Mouse (Mus musculus) liver, embryonic 13.5 days (tissue): ENCODE measurements around the gene Afm. TPM values are rescaled to one million over a fixed set of nuclear protein-coding genes. Genes with fewer than 3 reads are reported as not detected.

ENCODE experiments used
- ATAC-seq: fragments of 200-750 bp; cut with Nextera tagmentation; 2 replicates; pipeline ENCODE4 v1.8.0; 2017; ENCODE audit warnings: low read depth, mild to moderate bottlenecking, moderate number of reproducible peaks, moderate library complexity
- DNase-seq: peaks from one replicate; pipeline ENCODE4 v3.0.0; 2022
- H3K27ac ChIP-seq: fragments of 300-500 bp; sonication (generic); 2 replicates; pipeline ENCODE4 v1.5.1; 2015; ENCODE audit warnings: moderate library complexity, mild to moderate bottlenecking, inconsistent platforms
- H3K27me3 ChIP-seq: fragments of 300-500 bp; sonication (generic); 2 replicates; pipeline ENCODE4 v1.6.1; 2015; ENCODE audit warnings: mild to moderate bottlenecking, inconsistent platforms
- H3K36me3 ChIP-seq: fragments of 300-500 bp; sonication (generic); 2 replicates; pipeline ENCODE4 v1.6.1; 2015; ENCODE audit warnings: mild to moderate bottlenecking, inconsistent platforms
- H3K4me1 ChIP-seq: fragments of 300-500 bp; sonication (generic); replicated peaks from 2 replicates; pipeline ENCODE4 v1.6.1; 2015; ENCODE audit warnings: inconsistent platforms
- H3K4me2 ChIP-seq: fragments of 300-500 bp; sonication (generic); 2 replicates; pipeline ENCODE4 v1.6.1; 2015; ENCODE audit warnings: inconsistent platforms, mild to moderate bottlenecking, moderate library complexity
- H3K4me3 ChIP-seq: fragments of 300-500 bp; sonication (generic); replicated peaks from 2 replicates; pipeline ENCODE4 v1.5.1; 2015; ENCODE audit warnings: mild to moderate bottlenecking, inconsistent platforms
- H3K9ac ChIP-seq: fragments of 300-500 bp; sonication (generic); 2 replicates; pipeline ENCODE4 v1.6.1; 2015; ENCODE audit warnings: mild to moderate bottlenecking, inconsistent platforms
- H3K9me3 ChIP-seq: fragments of 300-500 bp; sonication (generic); replicated peaks from 2 replicates; pipeline ENCODE4 v1.6.1; 2016; ENCODE audit warnings: inconsistent platforms
- WGBS: fragments of 180-500 bp; shearing (Covaris S2); methylation state at CpG from one replicate; pipeline ENCODE4 v1.1.7; 2015; ENCODE audit not compliant: insufficient replicate concordance; 5-methylcytosine and 5-hydroxymethylcytosine counted together
- polyA plus RNA-seq: library from polyadenylated mRNA; unstranded; fragments of >200 nt; fragmentation: Nextera tagmentation; extraction: Ambion mirVana; gene quantifications from 2 replicates; pipeline ENCODE4 v1.2.1, GENCODE M21; 2015

Gene Afm
- polyA plus RNA-seq, 1 experiment from 2014 or later: 9.5 TPM

DNA sequence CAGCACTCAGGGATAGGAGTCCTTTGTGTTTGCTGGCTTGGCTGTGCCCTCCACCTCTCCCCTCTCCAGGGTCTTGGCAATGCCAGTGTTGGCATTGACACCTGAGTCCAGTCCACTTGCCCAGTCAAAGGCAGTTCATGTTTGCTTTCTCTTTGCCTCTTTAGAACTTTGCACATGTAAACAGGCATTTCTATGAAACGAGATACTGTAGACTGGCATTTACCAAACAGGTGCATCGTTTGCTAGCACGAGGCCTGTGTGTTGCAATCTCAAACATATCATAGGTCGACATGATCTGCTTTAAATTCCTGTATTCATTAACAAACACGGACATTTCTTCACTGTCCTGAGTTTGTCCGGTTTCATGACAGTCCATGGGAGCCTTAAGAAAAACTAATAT, 42.0 kb downstream of the Afm start, which contains the start of gene 5830473C10Rik:
Gene 5830473C10Rik (plus strand): TSS at position 365 of the 400 bp plus-strand sequence.
- Histone ChIP-seq H3K4me1 (no peaks in the 10 kb centered on the region), H3K27ac (peak within 1 kb of the TSS; percentile 41), H3K9me3 (no peaks in the 10 kb centered on the region), H3K9ac (no peak within 1 kb of the TSS), H3K4me3 (no peak within 1 kb of the TSS), H3K36me3 (no peaks in the 10 kb centered on the region), H3K4me2 (no peak within 1 kb of the TSS), H3K27me3 (no peaks in the 10 kb centered on the region)
- no peak for DNase-seq
- peak; percentile 59 for ATAC-seq
- 62% methylated on average over 6 of the region's 6 CpGs for WGBS

DNA sequence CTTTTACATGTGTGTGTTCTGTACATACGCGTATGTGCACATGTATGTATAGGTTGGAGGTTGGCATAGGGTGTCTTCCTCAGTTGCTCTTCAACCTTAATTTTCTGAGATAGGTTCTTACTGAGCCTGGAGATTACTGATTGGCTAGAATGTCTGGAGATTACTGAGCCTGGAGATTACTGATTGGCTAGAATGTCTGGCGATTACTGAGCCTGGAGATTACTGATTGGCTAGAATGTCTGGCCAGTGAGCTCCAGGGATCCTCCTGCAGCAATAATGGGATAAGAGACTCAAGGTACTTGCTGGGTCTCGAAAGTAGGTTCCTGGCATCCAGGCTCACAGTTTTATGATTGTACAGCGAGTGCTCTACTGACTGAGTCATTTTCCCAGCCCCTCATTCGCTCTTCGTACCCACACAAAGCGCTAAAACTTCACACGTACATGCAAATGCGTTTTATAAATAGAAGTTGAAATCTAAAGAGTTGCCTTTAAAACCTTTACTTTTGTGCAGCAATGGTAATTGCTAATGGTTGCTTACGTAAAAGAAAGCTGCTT, 43.1 kb downstream of the Afm start:
- no peaks in the 10 kb centered on the region for H3K4me1 ChIP-seq
- no peak overlapping the region for H3K4me2 ChIP-seq
- no peak for ATAC-seq
- H3K9me3 ChIP-seq: no peaks in the 10 kb centered on the region
- WGBS: 80% methylated on average over 11 of the region's 11 CpGs
- no peaks in the 10 kb centered on the region for H3K36me3 ChIP-seq
- no peak for DNase-seq
- no peak overlapping the region for H3K9ac ChIP-seq
- H3K27me3 ChIP-seq: no peaks in the 10 kb centered on the region
- no peak overlapping the region for H3K4me3 ChIP-seq
- H3K27ac ChIP-seq: no peak overlapping the region; the same call in 1 of the 2 replicates

GRCm38 (mm10) chr5:90562880-90563279, 44.1 kb downstream of the Afm start:
- no peaks in the 10 kb centered on the region for H3K27me3 ChIP-seq
- ATAC-seq (no peak), DNase-seq (no peak)
- H3K36me3 ChIP-seq: no peaks in the 10 kb centered on the region
- H3K4me3 ChIP-seq: no peak overlapping the region
- H3K9me3 ChIP-seq: no peaks in the 10 kb centered on the region
- no peak overlapping the region for H3K27ac ChIP-seq
- 55% methylated on average over 4 of the region's 4 CpGs for WGBS
- H3K4me1 ChIP-seq: peaks cover 2% of the 10 kb centered on the region; the same call in 1 of the 2 replicates
- H3K4me2 ChIP-seq: no peak overlapping the region
- no peak overlapping the region for H3K9ac ChIP-seq

DNA sequence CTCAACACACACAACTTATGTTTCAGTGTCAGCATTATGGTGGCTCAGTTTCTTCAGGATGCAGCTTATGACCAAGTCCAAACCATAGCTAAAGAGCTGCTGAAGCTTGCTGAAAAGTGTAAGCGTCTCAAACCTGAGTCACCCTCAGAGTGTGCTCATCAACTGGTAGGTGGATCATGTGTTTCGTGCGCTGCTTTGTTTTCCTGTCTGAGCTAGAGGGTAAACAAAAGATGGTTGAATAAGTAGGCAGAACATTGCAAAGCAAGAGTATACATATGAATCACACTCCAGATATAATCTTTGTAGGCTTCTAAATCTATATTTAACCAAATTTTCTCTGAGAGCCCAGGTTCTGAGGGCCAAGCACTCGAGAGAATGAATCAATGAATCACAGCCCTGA, 45.4 kb downstream of the Afm start:
- Histone ChIP-seq H3K4me2 (no peak overlapping the region), H3K9me3 (no peaks in the 10 kb centered on the region), H3K9ac (no peak overlapping the region), H3K27me3 (no peaks in the 10 kb centered on the region), H3K4me1 (peaks cover 4% of the 10 kb centered on the region; the same call in 1 of the 2 replicates), H3K4me3 (no peak overlapping the region), H3K36me3 (no peaks in the 10 kb centered on the region), H3K27ac (no peak overlapping the region)
- DNase-seq (no peak), ATAC-seq (no peak)
- WGBS: 69% methylated on average over 4 of the region's 4 CpGs

- Histone ChIP-seq H3K4me2 (no peak overlapping the region), H3K27ac (no peak overlapping the region), H3K27me3 (no peaks in the 10 kb centered on the region), H3K9ac (no peak overlapping the region), H3K9me3 (no peaks in the 10 kb centered on the region), H3K4me1 (peaks cover 4% of the 10 kb centered on the region; the same call in 1 of the 2 replicates), H3K36me3 (no peaks in the 10 kb centered on the region), H3K4me3 (no peak overlapping the region)
- 62% methylated on average over 6 of the region's 6 CpGs for WGBS
- no peak for DNase-seq
- no peak for ATAC-seq
These were observed 46.5 kb downstream of the Afm start for GRCm38 (mm10) chr5:90565205-90565604.

DNA sequence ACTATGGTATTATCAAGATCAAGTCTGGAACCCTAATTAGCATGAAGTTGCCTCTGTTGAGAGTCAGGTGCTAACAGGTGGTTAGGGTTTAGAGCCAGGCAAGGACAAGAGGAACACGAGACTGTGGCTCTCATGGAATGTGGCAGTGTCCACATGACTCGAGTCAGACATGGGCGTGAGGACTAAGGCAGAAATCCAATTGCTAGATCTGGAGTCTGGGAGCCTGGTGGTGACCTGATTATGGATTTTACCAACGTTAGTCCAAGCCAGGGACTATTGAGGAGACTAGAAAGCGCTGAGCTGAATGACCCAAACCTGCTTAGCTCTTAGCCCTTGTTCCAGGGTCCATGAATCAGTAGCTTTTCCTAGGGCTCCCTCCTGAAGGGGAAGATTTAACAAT, 49.1 kb downstream of the Afm start:
- DNase-seq (no peak), ATAC-seq (0 out of 2 replicates have a peak, but pooled peaks have one; percentile 13)
- no peak overlapping the region for H3K4me3 ChIP-seq
- no peaks in the 10 kb centered on the region for H3K27me3 ChIP-seq
- H3K9me3 ChIP-seq: no peaks in the 10 kb centered on the region
- peak overlapping the region; percentile 64; the same call in 1 of the 2 replicates for H3K27ac ChIP-seq
- H3K36me3 ChIP-seq: no peaks in the 10 kb centered on the region
- peaks cover 4% of the 10 kb centered on the region; the same call in 1 of the 2 replicates for H3K4me1 ChIP-seq
- H3K4me2 ChIP-seq: no peak overlapping the region
- H3K9ac ChIP-seq: no peak overlapping the region
- WGBS: 47% methylated on average over 5 of the region's 5 CpGs

GRCm38 (mm10) chr5:90568338-90568737, 49.6 kb downstream of the Afm start:
- ATAC-seq (peak; percentile 83), DNase-seq (no peak)
- H3K4me1 ChIP-seq: peaks cover 4% of the 10 kb centered on the region; the same call in 1 of the 2 replicates
- H3K4me2 ChIP-seq: no peak overlapping the region
- H3K27ac ChIP-seq: peak overlapping the region; percentile 66; the same call in 1 of the 2 replicates
- H3K9ac ChIP-seq: no peak overlapping the region
- H3K9me3 ChIP-seq: no peaks in the 10 kb centered on the region
- H3K36me3 ChIP-seq: no peaks in the 10 kb centered on the region
- H3K4me3 ChIP-seq: no peak overlapping the region
- H3K27me3 ChIP-seq: no peaks in the 10 kb centered on the region

GRCm38 (mm10) chr5:90571216-90571615, 52.5 kb downstream of the Afm start:
- Histone ChIP-seq H3K9ac (no peak overlapping the region), H3K36me3 (no peaks in the 10 kb centered on the region), H3K27me3 (no peaks in the 10 kb centered on the region), H3K4me1 (peaks cover 4% of the 10 kb centered on the region; the same call in 1 of the 2 replicates), H3K4me2 (no peak overlapping the region), H3K4me3 (no peak overlapping the region), H3K9me3 (no peaks in the 10 kb centered on the region), H3K27ac (no peak overlapping the region)
- DNase-seq (no peak), ATAC-seq (no peak)
- WGBS: 54% methylated on average over 3 of the region's 3 CpGs

GRCm38 (mm10) chr5:90577751-90578150, 59.0 kb downstream of the Afm start:
- DNase-seq (no peak), ATAC-seq (no peak)
- Histone ChIP-seq H3K27me3 (no peaks in the 10 kb centered on the region), H3K9ac (no peak overlapping the region), H3K9me3 (no peaks in the 10 kb centered on the region), H3K27ac (no peak overlapping the region), H3K4me1 (no peaks in the 10 kb centered on the region; the same call in 1 of the 2 replicates), H3K4me2 (no peak overlapping the region), H3K36me3 (no peaks in the 10 kb centered on the region), H3K4me3 (no peak overlapping the region)
- 64% methylated on average over 9 of the region's 9 CpGs for WGBS

DNA sequence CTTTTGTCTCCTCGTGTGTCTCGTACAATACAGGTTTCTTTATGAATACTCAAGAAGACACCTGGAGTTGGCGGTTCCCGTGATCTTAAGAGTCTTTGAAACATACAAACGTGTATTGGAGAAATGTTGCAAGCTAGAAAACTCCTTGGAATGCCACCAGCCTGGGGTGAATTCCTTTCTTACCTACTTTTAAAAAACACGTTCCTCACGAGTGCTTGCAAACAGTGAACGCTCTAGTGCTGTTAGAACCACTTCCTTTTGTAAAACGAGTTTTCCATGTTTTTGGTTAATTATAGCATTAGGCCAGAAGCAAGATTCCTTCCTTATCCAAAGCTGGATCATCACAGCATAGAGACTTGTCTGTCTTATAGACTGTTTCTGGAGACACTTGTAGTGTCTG, 60.8 kb downstream of the Afm start:
- no peak overlapping the region for H3K27ac ChIP-seq
- no peak overlapping the region for H3K9ac ChIP-seq
- ATAC-seq (no peak), DNase-seq (no peak)
- no peaks in the 10 kb centered on the region for H3K9me3 ChIP-seq
- 65% methylated on average over 9 of the region's 9 CpGs for WGBS
- no peak overlapping the region for H3K4me3 ChIP-seq
- H3K27me3 ChIP-seq: no peaks in the 10 kb centered on the region
- no peaks in the 10 kb centered on the region; the same call in 1 of the 2 replicates for H3K4me1 ChIP-seq
- H3K4me2 ChIP-seq: no peak overlapping the region
- no peaks in the 10 kb centered on the region for H3K36me3 ChIP-seq

- WGBS: 61% methylated on average over 6 of the region's 6 CpGs
- Histone ChIP-seq H3K4me1 (no peaks in the 10 kb centered on the region; the same call in 1 of the 2 replicates), H3K9me3 (no peaks in the 10 kb centered on the region), H3K4me2 (no peak overlapping the region), H3K9ac (no peak overlapping the region), H3K36me3 (no peaks in the 10 kb centered on the region), H3K27me3 (no peaks in the 10 kb centered on the region), H3K4me3 (no peak overlapping the region), H3K27ac (no peak overlapping the region)
- DNase-seq (no peak), ATAC-seq (peak; percentile 39; the same call in 1 of the 2 replicates)
These were observed 63.4 kb downstream of the Afm start for GRCm38 (mm10) chr5:90582179-90582578.

- 65% methylated on average over 7 of the region's 7 CpGs for WGBS
- Histone ChIP-seq H3K9me3 (no peaks in the 10 kb centered on the region), H3K27me3 (no peaks in the 10 kb centered on the region), H3K9ac (no peak overlapping the region), H3K4me2 (no peak overlapping the region), H3K4me1 (peaks cover 3% of the 10 kb centered on the region; the same call in 1 of the 2 replicates), H3K4me3 (no peak overlapping the region), H3K27ac (no peak overlapping the region), H3K36me3 (no peaks in the 10 kb centered on the region)
- no peak for DNase-seq
- ATAC-seq: no peak
These were observed 66.1 kb downstream of the Afm start for GRCm38 (mm10) chr5:90584799-90585198.
